Mouse (Mus musculus) E14TG2a.4 (cell line): Measurements from ENCODE around the gene Ephb2.

ENCODE experiments used
- H3K27me3 ChIP-seq: 2 replicates; pipeline ENCODE4 v1.6.1; 2014; ENCODE audit warnings: low read length, control low read depth; ENCODE audit not compliant: insufficient read depth
- H3K36me3 ChIP-seq: 2 replicates; pipeline ENCODE4 v1.6.1; 2014; ENCODE audit warnings: low read length, control low read depth; ENCODE audit not compliant: insufficient read depth
- H3K4me1 ChIP-seq: replicated peaks from 2 replicates; pipeline ENCODE4 v1.6.1; 2014; ENCODE audit warnings: low read depth, low read length, control low read depth
- H3K4me3 ChIP-seq: replicated peaks from 2 replicates; pipeline ENCODE4 v1.5.1; 2014; ENCODE audit warnings: mild to moderate bottlenecking, low read length
- H3K9me3 ChIP-seq: 2 replicates; pipeline ENCODE4 v1.6.1; 2014; ENCODE audit warnings: low read length, control low read depth
- CTCF ChIP-seq: conservative IDR thresholded peaks from 2 replicates; pipeline ENCODE4 v1.5.1; 2014; ENCODE audit warnings: low read length
- NANOG ChIP-seq: IDR thresholded peaks from 2 replicates; pipeline ENCODE4 v1.6.1; 2014; ENCODE audit warnings: borderline replicate concordance, low read length, mixed read lengths
- POU5F1 ChIP-seq: IDR thresholded peaks from 2 replicates; pipeline ENCODE4 v1.6.1; 2014; ENCODE audit warnings: low read length, borderline replicate concordance

Ephb2 gene

DNA sequence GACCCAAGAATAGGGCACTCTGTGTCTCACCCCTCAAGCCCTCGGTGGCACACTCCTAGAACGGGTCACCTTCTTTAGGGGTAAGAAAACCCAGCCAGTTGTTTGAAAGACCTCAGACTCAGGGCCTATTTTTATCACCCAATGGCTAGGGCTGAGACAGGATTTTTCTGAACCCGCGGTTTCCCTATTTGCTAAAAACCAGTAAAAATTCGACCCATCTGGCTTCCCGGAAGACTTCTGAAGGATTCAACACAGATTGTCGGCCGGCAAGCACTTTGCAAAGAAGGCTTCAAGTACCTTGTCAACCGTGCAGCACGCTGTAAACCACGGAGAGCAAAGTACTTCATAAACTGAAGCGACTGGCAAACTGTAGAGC, 1.4 kb downstream of the Ephb2 start:
- no peak for TF ChIP-seq NANOG
- no peak for TF ChIP-seq CTCF
- no peak for TF ChIP-seq POU5F1
- no peaks in the 10 kb centered on the region for H3K36me3 ChIP-seq
- peaks cover 73% of the 10 kb centered on the region for H3K27me3 ChIP-seq
- H3K4me1 ChIP-seq = peaks cover 73% of the 10 kb centered on the region
- no peaks in the 10 kb centered on the region for H3K9me3 ChIP-seq
- H3K4me3 ChIP-seq = peak overlapping the region; percentile 87

DNA sequence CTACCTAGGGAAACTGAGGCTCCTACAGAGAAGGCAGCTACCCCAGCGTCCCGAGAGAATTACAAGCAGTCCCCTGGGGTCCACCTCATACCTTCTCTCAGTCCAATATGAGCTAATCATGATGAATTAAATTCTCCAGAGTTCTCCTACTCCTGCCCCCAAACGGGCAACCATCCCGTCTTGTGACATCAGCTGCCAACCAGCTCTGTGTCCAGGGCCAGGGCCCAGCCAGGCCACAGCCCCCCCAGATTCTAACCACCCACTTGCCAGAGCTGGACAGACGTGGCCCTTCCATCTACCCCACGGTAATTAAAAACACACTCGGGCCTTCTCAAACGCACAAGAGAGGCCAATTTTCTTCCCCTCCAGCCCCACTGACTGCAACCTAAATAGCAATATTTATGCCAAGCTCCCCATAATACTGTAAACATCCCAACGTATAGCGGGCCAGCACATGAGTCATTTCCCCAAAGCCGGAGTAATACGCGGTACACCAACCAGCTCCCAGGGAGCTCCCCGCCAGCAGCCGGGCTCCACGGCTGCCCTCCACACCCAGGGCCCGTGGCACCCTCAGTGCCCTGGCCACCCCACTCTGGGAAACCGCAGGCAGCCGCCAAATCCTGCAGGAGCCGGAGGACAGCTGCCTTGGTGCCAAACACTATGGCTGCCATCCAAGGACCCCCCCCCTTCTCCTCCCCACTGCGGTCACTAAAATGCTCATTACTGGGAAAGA, 2.0 kb downstream of the Ephb2 start:
- H3K4me3 ChIP-seq = peak overlapping the region; percentile 87
- H3K36me3 ChIP-seq = no peaks in the 10 kb centered on the region
- TF ChIP-seq NANOG (no peak), POU5F1 (no peak), CTCF (no peak)
- no peaks in the 10 kb centered on the region for H3K9me3 ChIP-seq
- H3K27me3 ChIP-seq = peaks cover 70% of the 10 kb centered on the region
- H3K4me1 ChIP-seq = peaks cover 76% of the 10 kb centered on the region

DNA sequence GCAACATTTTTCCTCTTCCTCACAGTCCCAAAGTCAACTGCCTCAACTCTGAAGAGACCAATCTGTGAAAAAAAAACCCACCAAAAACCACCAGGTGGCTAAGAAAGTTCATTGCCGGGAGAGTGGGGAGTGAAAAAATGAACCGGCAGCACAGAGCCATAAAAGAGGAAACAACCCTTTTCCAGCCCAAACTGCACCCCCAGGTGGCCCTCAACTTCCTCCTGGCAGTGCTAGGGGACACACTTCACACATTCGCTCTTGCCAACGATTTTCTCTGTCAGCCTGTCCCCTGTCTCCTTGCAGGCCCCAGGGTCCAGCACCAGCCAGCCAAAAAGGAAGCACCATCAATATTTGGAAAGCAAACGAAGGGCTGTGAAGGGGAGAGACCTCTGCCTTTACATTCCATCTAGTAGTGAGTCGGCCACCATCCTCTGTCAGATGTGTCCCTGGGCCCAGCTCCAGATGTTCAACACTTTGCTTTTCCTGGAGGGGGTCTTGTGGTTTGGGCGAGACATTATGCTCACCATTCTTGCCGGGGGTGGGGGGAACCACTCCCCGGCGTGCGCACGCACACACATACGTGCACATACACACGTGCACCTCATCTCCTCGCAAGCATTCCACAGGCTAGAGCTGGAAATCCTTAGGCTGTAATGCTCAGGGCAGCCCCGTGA, 3.1 kb downstream of the Ephb2 start:
- TF ChIP-seq POU5F1 = no peak
- TF ChIP-seq CTCF = no peak
- TF ChIP-seq NANOG = no peak
- H3K4me1 ChIP-seq = peaks cover 70% of the 10 kb centered on the region

DNA sequence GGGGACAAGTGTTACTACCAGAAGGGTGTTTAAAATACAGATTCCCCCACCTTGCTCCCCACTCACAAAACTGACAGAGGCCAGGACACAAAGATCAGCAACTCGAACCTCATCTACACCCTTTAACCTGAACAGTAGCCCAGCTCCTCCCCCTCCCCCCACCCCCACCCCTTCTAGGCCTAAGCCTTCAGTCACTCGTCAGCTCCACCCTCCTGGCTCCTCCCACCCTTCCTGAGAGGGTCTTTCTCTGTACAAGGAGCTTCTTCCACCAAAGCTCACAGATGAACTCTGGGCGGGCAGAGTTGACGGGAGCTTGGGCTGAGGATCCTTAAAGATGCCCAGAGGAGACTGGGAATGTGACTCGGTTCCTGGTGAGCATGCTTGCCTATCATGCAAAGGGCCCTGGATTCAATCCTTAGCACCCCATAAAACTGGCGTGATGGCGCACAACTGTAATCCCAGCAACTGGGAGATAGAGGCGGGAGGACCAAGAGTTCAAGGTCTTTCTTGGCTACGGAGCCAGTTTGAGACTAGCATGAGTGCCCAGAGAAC, 5.4 kb downstream of the Ephb2 start:
- H3K9me3 ChIP-seq = no peaks in the 10 kb centered on the region
- peak overlapping the region; percentile 52 for H3K4me3 ChIP-seq
- peaks cover 44% of the 10 kb centered on the region for H3K27me3 ChIP-seq
- no peaks in the 10 kb centered on the region for H3K36me3 ChIP-seq
- no peak for TF ChIP-seq POU5F1
- no peak for TF ChIP-seq CTCF
- no peak for TF ChIP-seq NANOG
- H3K4me1 ChIP-seq = peaks cover 76% of the 10 kb centered on the region

More for the DNA sequence above, 3.1 kb downstream of the Ephb2 start:
- H3K36me3 ChIP-seq = no peaks in the 10 kb centered on the region
- H3K27me3 ChIP-seq = peaks cover 59% of the 10 kb centered on the region
- no peaks in the 10 kb centered on the region for H3K9me3 ChIP-seq
- H3K4me3 ChIP-seq = no peak overlapping the region

DNA sequence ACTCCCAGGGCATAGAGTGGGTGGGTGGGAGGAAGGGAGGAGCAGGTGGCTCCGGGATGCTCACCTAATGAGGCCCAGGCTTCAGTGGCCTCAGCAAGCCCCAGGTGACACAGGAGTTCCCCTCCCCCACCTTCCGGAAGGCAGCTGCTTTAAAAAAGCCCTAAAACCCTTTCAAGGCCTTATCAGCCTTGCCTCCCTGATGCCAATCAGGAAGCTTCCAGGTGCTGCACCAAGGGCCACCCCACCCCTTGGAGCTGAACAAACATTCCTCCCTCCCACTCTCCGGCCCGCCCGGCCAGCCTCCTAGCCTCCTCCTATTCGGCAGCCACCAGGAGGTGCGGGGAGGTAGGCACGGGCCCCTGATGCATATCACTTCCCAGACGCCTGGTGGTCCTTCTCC, 6.0 kb downstream of the Ephb2 start:
- Histone ChIP-seq H3K4me1 (peaks cover 78% of the 10 kb centered on the region), H3K4me3 (peak overlapping the region; percentile 52), H3K9me3 (no peaks in the 10 kb centered on the region), H3K27me3 (peaks cover 39% of the 10 kb centered on the region), H3K36me3 (no peaks in the 10 kb centered on the region)
- no peak for TF ChIP-seq NANOG
- no peak for TF ChIP-seq CTCF
- no peak for TF ChIP-seq POU5F1

DNA sequence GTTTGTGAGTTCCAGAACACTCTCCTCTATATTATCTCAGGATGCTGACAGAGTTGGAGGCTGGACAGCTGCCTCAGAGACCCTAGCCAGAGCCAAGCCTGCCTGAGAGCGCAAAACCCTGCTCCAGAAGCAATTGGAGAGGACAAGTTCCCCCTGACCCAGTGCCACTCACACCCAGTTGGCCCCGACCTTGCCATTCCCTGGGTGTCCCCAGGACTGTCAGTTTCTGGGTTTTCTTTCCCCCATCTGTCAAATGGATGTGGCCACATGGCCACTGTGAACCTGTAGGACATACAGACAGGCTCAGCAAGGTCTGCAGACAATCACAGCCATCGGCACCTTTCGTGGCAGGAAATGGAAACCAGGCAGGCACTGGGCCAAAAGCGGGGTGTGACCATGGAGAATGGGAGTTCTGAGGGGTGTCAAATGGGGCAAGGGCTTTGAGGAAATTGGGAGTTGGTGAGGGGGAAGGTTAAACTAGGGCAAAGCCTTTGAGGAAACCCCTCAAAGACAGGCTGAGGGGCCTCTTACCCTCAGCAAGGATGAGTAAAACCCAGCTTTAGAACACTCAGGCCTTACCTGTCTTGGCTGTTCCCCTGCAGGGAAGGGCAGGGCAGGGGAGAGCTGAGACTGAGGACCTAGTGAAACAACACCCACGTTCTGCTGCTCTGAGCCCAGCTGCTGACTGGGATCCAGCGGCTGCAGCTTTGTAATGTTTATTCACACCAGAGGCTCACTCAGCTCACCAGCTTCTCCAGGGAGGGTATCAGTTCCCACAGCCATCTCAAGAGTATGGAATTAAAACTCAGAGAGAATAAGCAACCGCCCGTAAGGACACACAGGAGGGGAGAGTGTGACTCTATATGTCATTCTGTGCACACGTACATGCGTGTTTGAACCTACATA, 6.9 kb downstream of the Ephb2 start:
- H3K36me3 ChIP-seq = no peaks in the 10 kb centered on the region
- TF ChIP-seq POU5F1 (no peak), NANOG (no peak), CTCF (no peak)
- peaks cover 30% of the 10 kb centered on the region for H3K27me3 ChIP-seq
- H3K4me1 ChIP-seq = peaks cover 69% of the 10 kb centered on the region
- H3K4me3 ChIP-seq = peak overlapping the region; percentile 23; the same call in 1 of the 2 replicates
- H3K9me3 ChIP-seq = no peaks in the 10 kb centered on the region

DNA sequence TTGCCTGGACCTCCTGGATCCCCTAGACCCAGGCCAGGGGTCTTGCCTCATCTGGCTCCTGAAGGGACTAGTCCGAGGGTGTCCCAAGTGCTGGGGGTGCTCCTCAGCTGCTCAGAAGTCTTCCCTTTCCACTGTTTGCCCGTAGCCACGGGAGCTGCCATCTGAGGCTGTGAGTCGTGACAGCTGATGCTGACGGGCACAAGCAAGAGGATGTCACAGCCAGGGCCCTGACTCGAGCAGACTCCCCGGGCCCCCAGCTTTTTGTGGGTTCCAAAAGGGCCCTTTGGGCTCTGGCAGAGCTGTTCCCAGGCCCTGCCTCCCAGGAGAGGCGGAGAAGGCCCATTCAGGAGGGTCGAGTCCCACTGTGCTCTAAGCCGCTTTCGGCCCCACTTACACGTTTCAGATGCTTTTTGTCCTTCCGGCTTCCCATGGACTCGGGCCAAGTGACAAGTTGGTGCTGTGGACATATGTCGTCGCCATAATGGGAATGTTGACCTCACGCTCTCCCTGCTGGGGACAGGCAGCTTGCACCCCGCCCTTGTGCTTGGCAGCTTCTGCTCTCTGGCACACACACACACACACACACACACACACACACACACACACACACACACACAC, 10.7 kb downstream of the Ephb2 start:
- no peak for TF ChIP-seq NANOG
- TF ChIP-seq POU5F1 = no peak
- no peak for TF ChIP-seq CTCF
- Histone ChIP-seq H3K4me3 (no peak overlapping the region), H3K4me1 (peaks cover 45% of the 10 kb centered on the region), H3K9me3 (no peaks in the 10 kb centered on the region), H3K27me3 (0 out of 2 replicates have a peak, but pooled peaks cover 2% of the 10 kb centered on the region), H3K36me3 (no peaks in the 10 kb centered on the region)
